Mouse (Mus musculus) urinary bladder, postnatal 14 days (tissue): ENCODE measurements around the gene Taf11.

Source experiments
- DNase-seq: peaks from one replicate; pipeline ENCODE4 v3.0.0; 2021; ENCODE audit warnings: low spot score

The Taf11 gene

DNA sequence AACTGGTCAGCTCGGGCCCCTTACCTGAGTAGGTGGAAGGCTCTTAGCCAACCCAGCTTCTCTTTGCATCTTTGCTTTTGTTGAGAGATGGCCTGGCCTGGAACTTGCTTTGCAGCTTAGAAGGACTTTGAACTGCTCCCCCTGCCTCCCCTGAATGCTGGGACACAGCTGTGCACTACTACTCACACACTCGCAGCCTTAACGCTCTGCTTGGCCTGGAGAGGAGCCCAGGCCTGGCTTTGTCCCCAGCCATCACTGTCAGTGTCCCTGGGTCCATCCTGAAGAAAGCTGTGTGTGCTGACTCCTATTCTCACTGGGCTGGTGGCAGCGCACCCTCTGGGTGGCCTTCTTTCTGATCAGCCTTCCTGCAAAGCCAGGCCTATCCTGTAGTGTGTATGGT lies 11.0 kb upstream of the Taf11 start:
- DNase-seq, result no peak

DNA sequence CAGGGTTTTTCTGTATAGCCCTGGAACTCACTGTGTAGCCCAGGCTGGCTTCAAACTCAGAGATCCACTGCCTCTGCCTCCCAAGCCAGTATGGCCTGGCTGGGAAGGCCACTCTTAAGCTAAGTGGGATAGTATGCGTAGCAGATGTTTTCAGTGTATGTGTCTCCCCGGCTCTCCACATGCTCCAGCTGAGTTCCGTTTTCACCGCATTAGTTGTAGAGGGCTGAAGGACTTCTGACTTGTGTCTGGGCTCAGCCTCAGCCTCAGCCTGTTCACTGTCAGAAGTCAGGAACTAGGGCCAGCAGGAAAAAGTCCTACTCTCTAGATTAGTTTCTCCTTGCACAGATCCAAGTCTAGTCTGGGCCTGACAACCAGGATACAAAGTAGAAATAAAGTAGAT lies 6.7 kb upstream of the Taf11 start:
- no peak for DNase-seq

DNA sequence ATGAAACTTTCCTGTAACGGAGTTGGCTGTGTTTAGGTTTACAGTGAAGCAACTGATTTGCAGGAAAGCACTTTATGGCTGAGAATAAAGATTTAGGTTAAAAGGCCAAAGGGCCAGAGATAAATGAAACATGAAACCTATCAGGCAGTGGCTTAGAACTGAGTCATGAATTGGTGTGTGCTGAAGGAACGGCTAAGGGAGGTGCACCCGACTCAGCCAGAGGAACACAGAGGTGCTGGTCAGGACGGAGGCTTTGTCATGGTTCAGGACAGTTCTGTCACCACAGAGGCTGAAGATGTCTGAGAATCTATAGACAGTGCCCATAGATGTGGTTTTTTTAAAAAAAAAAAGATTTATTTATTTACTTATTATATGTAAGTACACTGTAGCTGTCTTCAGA lies 5.1 kb upstream of the Taf11 start:
- no peak for DNase-seq

DNA sequence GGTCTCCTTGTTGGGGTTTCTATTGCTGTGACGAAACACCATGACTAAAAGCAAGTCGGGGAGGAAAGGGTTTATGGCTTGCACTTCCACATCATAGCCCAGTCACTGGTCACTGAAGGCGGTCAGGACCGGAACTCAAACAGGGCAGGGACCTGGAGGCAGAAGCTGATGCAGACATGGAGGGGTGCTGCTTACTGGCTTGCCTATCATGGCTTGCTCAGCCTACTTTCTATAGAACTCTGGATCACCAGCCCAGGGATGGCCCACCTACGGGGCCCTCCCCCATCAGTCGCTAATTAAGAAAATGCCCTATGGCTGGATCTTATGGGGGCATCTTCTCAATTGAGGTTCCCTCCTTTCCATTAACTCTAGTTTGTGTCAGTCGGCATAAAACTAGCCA lies 1.7 kb upstream of the Taf11 start:
- no peak for DNase-seq

DNA sequence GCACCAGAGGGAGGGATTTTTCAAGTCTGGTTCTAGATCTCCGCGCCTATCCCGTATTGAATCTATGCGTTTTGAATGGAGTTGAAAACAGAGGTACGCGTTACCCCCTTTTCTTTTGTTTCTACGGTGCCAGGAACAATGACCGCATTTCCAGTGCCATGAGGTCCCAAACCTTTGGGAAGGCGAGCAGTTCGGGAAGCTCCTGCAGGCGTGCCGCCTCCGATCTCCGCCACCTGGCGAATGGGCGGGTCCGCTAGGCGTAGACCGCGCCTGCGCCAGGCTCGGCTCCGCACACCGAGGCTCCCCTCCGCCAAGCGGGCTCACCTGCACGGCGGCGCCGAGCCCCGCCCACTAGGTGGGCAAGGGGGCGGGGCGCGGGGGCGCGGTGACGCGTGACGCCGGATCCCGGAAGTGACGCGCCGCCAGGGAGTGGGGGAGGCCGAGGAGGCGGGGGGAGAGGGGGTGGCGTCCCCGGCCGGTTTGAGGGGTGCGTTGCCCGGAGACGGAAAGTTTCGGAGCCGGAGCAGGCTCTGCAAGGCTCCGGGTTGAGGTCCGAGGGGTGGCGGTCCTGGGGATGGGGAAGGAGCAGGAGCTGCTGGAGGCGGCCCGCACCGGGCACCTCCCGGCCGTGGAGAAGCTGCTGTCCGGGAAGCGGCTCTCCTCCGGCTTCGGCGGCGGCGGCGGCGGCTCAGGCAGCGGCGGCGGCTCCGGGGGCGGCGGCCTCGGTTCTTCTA lies 589 bp downstream of the Taf11 start, which contains the start of gene Anks1:
TSS of gene Anks1 (plus strand) at position 419 of the 734 bp plus-strand sequence.
- peak; percentile 89 for DNase-seq

DNA sequence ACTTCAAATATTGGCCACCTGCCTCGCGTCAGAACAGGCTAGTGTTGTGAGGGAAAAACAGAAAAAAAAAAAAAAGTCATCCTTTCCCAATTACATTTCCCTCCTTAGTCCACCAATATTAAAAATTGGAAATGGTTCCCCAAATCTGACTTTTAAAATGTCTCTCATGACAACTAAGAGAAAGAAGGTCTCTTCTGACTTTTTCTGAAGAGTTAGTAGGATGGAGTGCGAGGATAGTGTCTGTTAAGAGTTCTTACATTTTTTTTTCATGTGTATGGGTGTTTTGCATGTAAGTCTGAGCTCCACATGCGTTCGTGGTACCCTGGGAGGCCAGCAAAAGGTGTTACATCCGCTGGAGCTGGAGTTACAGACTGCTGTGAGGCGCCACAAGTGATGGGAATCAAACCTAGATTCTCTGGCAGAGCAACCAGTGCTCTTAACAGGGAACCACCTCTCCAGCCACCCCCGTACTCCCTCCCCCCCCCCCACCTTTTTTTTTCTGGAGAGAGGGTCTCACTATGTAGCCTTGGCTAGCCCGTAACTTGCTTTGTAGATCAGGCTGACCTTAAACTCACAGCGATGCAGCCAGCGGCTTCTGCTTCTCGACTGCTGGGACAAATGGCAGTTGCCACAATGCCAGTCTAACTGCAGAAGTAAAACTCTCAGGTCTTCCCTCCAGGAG lies 1.3 kb downstream of the Taf11 start:
- DNase-seq, result no peak

DNA sequence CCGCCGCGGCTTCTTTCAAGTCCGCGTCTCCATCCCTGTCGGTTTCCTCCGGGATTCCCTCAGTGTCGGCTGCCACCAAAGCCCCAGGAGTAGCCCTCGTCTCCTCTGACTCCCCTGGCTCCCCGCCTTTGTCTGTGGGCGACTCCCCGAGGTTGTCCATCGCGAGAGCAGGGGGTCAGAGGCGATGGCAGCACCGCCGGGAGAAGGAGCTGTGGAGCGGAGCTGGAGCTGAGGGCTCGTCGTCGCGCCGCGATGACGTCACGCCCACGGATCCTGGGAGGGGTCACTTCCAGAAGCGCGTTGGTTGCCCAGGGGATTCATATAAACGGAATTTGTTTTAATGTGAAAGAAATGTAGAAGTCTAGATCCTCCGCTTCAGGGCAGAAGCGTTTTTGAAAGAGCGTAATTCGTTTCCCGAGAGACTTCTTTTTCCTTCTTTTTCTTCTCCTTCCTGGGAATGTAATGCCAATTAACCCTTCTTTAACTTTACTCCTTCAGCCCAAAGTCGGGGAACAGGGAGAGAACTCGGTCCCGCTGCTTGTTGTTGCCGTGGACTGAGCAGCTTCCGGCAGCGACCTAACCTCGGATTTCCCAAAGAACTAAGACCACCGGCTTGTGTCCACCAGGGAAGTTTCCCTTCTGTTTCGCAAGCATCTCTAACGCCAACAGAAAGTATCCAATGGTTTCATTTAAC lies 2.0 kb downstream of the Taf11 start:
- peak; percentile 94 for DNase-seq

DNA sequence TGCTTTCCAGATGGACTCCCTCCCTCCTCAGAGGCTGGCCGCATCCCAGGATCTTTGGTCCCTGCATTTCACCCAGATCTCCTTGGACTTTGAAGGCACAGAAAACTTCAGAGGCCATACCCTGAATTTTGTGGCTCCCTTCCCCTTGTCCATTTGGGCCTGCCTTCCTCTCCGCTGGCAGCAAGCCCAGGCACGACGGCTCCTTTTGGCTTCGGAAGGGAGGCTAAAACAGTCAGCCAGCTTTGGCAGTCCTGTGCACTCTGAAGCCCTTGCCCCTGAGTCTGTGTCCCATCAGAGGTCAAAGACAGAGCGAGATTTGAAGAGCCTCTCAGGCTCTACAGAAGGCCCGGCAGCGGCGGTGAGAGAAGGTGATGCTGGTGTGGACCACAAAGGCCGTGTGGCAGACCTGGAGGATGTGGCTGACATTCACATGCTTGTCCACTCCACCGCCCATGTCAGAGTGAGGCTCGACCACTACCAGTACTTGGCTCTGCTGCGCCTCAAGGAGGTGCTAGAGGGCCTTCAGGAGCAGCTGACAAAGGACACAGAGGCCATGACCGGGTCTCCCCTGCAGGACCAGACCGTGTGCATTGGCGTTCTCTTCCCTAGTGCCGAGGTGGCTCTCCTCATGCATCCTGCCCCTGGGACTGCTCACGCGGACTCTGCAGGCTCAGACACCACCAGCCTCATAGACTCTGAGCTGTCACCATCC lies 23.0 kb downstream of the Taf11 start:
- DNase-seq, result no peak

DNA sequence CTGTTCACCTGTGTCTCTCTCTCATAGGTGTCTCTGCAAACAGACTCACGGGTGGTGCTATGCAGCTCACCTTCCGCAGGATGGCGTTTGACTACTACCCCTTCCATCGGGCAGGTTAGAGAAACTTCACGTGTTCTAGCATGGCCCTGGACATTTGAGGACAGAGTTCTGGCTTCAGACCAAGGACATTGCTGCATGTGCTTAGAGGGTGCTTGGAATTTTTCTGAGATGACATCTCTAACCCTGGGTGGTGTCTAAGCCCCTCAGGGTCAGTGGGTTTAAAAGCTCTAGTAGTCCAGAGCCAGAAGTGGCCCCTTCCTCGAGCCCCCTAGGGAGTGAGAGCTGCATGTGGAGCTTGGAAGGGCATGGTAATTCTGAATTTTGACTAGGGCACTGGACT lies 25.6 kb downstream of the Taf11 start:
- no peak for DNase-seq

DNA sequence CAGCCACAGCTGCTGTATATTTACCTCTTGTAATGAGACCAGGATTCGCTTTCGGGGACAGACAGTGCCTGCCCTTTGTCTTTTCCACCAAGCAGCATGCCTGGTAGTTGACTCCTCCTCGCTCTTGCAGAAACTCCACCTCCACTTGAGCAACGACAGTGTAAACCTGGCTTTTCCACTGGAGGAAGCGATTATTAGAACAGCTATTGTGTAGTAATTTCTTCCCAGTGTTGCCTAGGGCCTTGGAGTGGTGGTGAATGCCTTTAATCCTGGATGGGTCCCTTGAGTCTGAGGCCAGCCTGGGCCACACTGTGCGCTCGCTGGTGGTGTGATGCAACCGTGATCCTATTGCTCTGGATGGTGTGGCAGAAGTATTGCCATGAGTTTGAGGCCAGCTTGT lies 26.5 kb downstream of the Taf11 start:
- no peak for DNase-seq

DNA sequence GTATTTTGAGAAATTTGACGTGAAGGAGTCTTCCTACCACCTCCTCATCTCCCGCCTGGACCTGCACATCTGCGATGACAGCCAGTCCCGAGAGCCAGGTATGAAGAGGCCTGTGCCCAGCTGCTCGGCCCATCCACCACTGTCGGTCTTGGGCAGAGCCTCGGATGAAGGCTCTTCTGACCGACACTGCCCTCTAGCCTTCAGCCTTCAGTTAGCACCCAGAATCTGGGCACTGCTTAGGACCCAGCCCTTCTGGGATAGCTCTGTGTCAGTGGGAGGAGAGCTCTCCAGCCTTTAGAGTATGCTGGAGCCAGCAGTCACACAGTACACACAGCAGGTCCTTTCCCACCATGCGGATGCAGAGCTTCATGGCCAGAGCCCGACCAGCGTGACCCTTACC lies 28.1 kb downstream of the Taf11 start:
- peak; percentile 24 for DNase-seq

DNA sequence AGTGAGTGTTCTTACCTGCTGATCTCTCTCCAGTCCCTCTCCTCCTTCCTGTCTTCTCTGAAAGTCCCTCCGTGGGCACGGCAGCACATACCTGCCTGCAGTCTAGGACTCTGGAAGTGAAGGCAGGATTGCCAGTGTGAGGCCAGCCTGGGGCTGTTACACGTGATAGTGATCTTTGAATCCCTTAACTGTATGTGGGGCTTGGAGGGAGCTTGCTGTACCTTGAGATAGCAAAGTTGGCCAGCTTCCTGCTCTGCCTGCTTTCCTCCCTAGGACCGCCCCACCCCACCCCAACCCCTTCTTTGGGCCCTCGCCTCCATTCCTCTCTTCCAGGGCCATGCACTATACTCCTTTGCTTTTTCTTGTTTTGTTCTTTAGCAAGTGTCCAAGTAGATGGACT lies 35.1 kb downstream of the Taf11 start:
- DNase-seq, result no peak

DNA sequence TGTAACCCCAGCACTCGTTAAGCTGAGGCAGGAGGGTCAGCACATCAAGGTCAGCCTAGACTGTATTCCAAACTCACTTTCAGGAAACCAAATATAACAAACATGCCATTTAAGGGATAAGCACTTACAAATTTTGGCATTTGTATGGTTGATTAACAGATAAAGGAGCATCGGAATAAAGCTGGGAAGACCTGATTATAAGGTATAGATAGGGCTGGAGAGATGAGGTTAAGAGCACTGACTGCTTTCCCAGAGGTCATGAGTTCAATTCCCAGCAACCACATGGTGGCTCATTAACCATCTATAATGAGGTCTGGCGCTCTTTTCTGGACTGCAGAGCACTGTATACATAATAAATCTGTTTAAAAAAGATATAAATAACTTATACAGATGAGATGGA lies 36.1 kb downstream of the Taf11 start:
- no peak for DNase-seq

DNA sequence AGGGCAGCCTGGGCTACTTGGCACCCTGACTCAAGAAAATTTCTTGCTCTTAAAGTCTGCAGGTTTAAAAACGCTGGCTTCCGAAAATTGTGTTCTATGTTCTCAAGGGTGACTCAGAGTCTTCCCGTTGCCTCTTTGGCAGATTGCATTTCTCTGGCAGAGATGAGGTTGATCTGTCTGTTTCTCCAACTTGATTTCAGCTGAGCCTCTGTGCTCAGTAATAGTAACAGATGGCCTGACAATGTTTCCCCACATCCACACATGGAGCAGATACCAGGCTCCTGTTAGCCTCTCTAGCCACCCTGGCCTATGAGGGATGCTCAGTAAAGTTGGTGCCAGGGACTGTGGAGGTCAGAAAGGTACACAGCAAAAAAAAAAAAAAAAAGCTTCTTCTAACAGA lies 37.8 kb downstream of the Taf11 start:
- no peak for DNase-seq

DNA sequence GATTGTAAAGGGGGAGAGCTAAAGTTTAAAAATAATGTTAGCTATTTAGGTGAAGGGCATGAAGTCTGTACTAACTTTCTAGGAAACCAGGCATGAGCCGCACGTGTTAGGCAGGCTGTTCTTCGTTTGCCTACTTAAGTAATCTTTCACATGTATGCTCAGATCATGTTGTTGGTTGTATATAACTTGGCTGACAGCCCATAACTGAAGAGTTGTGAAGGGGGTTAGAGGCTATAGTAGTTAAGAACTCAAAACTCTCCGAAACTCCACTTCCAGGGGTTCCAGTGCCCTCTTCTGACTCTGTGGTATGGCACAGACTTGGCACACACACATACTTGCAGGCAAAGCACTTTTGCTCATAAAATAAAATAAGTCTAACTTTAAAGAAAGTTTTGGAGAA lies 42.9 kb downstream of the Taf11 start:
- DNase-seq, result no peak

DNA sequence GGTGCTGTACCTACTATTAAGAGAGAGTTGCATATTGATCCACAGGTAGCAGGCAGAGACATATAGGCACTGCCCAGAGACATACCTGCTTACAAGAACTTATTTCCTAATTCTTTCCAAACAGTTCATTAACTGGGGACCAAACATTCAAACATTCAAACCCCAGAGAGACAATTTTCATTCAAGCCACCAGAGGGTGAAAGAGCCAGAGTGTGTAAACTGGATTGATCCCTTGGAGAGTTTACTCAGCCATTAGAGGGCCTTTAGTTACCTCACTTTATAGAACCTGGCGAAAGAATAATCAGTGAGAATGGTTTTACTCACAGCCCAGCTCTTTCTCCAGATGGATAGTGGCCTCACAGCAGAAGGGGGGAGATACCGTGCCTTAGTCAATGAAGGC lies 44.2 kb downstream of the Taf11 start:
- DNase-seq, result no peak

DNA sequence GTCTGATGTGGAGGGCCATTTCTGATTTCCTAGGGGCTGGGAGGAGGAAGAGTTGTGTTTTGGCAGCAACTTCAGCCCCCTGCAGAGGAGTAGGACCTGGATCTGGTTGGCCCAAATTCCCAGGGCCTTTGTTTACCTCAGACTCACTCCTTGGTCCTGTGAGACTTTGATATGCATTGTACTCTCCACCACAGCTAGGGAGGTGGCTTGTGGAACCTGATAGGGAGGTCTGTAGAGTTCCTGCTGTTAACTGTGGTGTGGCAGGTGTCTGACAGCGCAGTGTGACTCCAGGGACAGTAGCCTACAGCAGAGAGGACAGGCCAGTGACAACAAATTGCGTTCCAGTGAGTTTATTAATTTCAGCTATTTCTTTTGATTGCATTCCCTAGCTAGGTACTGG lies 50.5 kb downstream of the Taf11 start:
- no peak for DNase-seq

DNA sequence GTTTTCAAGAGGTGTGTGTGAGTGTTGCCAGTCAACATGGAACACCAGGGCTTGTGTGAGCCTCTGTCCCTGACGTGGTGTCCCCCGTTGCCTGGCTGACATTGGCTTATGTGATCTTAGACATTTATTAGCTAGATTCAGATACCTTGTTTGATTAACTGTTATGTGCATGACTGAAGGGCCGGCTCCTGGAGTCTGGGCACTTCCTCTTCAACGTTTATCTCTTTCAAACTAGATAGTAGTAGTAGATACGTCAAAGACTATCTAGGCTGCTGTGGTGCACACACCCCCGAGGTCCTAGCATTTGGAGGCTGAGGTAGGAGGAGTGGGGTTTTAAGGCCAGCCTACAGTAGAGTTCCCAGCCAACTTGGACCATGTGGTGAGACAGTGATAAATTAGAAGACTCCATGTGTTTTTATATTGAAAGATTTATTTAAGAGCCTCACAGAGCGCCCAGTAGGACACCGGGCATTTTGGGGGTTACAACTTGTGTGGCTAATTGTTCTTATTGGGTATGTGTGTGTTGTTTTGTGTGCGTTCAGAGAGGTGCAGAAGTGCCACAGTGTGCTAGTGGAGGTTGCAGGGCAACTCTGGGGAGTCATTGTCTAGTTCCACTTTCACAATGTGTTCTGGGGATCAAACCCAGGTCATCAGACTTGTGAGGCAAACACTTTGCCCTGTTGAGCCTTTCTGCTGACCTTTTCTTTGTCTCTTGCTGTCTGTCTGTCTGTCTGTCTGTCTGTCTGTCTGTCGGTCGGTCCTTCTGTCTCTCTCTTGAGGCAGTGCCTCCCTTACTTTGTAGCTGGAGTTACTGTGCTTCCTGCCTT lies 51.8 kb downstream of the Taf11 start:
- DNase-seq, result no peak

DNA sequence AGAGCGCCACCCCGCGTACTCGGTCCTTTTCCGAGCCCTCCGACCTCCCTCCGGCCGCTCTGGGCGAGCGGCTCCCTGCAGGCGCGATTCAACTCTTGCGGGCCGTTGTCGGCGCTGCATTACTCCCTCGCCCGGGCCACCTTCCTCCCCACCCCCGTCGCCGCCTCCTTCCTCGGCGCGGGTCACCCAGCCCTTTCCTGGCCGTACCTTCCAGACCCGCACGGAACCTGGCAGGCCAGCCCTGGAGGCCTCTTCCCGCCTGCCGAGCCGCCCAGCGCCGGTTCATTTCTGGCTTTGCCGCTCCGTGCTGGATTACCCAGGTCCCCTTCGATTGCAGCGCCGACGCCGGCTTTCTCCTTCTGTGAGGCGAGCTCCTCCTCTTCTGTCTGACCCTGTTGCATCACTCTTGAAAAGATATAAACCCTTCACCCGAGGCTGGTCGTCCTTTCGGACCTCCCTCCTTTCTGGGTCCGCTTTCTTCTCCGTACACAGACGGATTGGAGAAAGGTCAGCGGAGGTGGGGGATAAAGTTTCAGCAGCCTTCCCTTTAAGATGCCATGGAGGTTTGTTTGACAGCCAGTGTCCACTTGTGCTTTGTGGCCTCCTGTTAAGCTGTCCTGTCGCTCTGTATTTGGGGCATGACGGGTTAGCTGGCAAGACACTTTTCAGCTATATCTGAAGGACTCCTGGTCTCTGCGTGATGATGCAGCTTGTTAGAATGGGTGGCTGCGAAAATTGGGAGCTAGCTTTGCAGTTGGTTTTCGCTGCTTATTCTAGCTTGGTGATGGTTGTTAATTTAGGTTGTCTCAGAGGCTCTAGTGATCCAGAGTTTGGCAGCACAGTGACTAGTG lies 52.6 kb downstream of the Taf11 start:
- DNase-seq, result peak; percentile 56

DNA sequence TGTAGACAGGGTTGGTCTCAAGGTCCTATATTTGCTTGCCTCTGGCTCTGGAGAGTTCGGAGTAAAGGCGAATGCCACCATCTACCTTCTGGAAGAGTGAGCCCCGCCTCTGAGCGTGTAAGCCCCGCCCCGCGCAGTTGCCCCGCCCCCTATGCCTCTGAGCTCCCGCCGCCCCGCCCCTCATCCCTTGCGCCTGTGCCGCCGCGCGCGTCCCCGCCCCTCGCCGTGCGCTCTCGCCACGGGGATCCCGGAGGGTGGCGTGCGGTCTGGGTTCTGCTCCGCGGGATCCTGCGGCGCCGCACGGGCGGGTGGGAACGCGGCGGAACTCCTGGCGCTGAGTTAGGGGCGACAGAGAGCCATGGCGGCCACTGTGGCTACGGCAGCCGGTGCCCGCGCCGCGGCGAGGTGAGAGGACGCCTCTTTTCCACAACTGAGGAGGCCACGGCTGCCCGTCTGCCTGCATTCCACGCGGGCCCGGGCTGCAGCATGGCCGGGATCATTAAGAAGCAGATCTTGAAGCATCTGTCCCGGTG lies 53.3 kb downstream of the Taf11 start, which contains the start of gene Uhrf1bp1:
TSS of gene Uhrf1bp1 (plus strand) at position 177 of the 533 bp plus-strand sequence.
- DNase-seq, result peak; percentile 82
